Mouse (Mus musculus) liver, embryonic 14.5 days (tissue): ENCODE measurements around the gene Vwc2l.

Experiments used
- CTCF ChIP-seq: IDR thresholded peaks from 2 replicates; pipeline ENCODE4 v1.5.1; 2016; ENCODE audit warnings: antibody characterized with exemption, low read depth, control low read depth
- EP300 ChIP-seq: IDR thresholded peaks from 2 replicates; pipeline ENCODE4 v1.6.1; 2016; ENCODE audit warnings: antibody characterized with exemption, low read depth

DNA sequence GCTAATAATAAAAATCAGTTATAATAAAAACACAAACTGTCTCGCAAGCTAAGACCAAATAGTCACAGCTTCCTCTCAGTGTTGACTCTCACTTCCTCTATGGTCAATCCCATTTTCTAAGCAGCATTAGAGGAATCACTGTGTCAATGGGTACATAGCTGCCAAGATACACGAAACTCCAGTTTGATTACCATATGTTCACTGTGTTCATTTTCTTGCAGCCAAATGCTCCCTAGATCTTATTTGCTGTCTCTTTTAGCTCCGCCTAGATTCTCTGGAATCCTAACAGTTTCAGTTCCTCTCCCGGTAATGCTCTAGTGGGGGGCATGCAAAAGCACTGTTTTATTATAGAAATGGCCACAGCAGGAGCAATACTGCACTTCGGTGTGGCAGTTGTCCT lies 130.4 kb downstream of the Vwc2l start:
- TF ChIP-seq CTCF (no peak), EP300 (no peak)
